Mouse (Mus musculus) ES-CJ7 (cell line): ENCODE measurements around the gene Cpt1b.
A peak's percentile ranks its signal among the peaks of the same experiment; 100 is the strongest.

Source experiments
- DNase-seq: peaks from one replicate; pipeline ENCODE4 v3.0.0; 2011; ENCODE audit warnings: low read depth, low spot score

Gene Cpt1b

GRCm38 (mm10) chr15:89425711-89426121 is at the start of gene Cpt1b:
Cpt1b (minus strand) TSS chr15:89425863.
- peak; percentile 46 for DNase-seq

- DNase-seq: no peak
Measured at GRCm38 (mm10) chr15:89475293-89475600, 49.6 kb upstream of the Cpt1b start.

GRCm38 (mm10) chr15:89474596-89475292 is 49.1 kb upstream of the Cpt1b start:
- no peak for DNase-seq

- DNase-seq: no peak
Measured at GRCm38 (mm10) chr15:89473921-89474320, 48.3 kb upstream of the Cpt1b start.

GRCm38 (mm10) chr15:89473370-89473769 is 47.7 kb upstream of the Cpt1b start:
- DNase-seq: no peak

GRCm38 (mm10) chr15:89471476-89471875 is 45.8 kb upstream of the Cpt1b start:
- DNase-seq: no peak

GRCm38 (mm10) chr15:89468577-89468976 is 42.9 kb upstream of the Cpt1b start:
- DNase-seq: peak; percentile 64

- DNase-seq: peak; percentile 58
Measured at GRCm38 (mm10) chr15:89465052-89465451, 39.4 kb upstream of the Cpt1b start.

GRCm38 (mm10) chr15:89463334-89464235 is 37.9 kb upstream of the Cpt1b start:
- peak; percentile 66 for DNase-seq

- DNase-seq: no peak
Measured at GRCm38 (mm10) chr15:89462176-89462575, 36.5 kb upstream of the Cpt1b start.

- DNase-seq: no peak
Measured at GRCm38 (mm10) chr15:89461321-89461720, 35.7 kb upstream of the Cpt1b start.

- DNase-seq: peak; percentile 67
Measured at GRCm38 (mm10) chr15:89460298-89460697, 34.6 kb upstream of the Cpt1b start.

GRCm38 (mm10) chr15:89459821-89460220 is 34.2 kb upstream of the Cpt1b start:
- no peak for DNase-seq

- no peak for DNase-seq
Measured at GRCm38 (mm10) chr15:89458942-89459341, 33.3 kb upstream of the Cpt1b start.

GRCm38 (mm10) chr15:89455642-89456041 is 30.0 kb upstream of the Cpt1b start:
- no peak for DNase-seq

- DNase-seq: no peak
Measured at GRCm38 (mm10) chr15:89454857-89455256, 29.2 kb upstream of the Cpt1b start.

- peak; percentile 84 for DNase-seq
Measured at GRCm38 (mm10) chr15:89453865-89454478, 28.3 kb upstream of the Cpt1b start, which contains the start of gene Mapk8ip2. Mapk8ip2 (plus strand) TSS chr15:89453913.

- DNase-seq: peak; percentile 84
Measured at GRCm38 (mm10) chr15:89452906-89453864, 27.5 kb upstream of the Cpt1b start.

- peak; percentile 70 for DNase-seq
Measured at GRCm38 (mm10) chr15:89442486-89443070, 16.9 kb upstream of the Cpt1b start.

GRCm38 (mm10) chr15:89435878-89436277 is 10.2 kb upstream of the Cpt1b start:
- DNase-seq: no peak

GRCm38 (mm10) chr15:89434136-89434535 is 8.5 kb upstream of the Cpt1b start:
- no peak for DNase-seq
